ENCODE assay signal across 1 mouse cellular context in genomic region chr4:122933051-122933591, GRCm38 (mm10).
TF ChIP-seq lines count a peak whose summit lies in the region.

No protein-coding gene starts in this region.

TF ChIP-seq in CH12.LX, 34 proteins besides CTCF, POLR2A, EP300 and RAD21 (continued from another document):
- TF ChIP-seq TCF12 (IDR thresholded peaks at IDR 0.05; ENCODE audit: low read depth, low read length) (peak; percentile 76), MAX (IDR thresholded peaks at IDR 0.05; ENCODE audit: low read length) (peak; percentile 51; the same call in 1 of the 2 replicates), UBTF (IDR thresholded peaks at IDR 0.05; ENCODE audit: low read depth, low read length) (no peak), JUND (conservative IDR thresholded peaks at IDR 0.05; ENCODE audit: low read depth, low read length) (0 out of 2 replicates have a peak, but pooled peaks have one; percentile 59), GABPA (IDR thresholded peaks at IDR 0.05; ENCODE audit: insufficient replicate concordance, low read depth, low read length) (no peak), CHD2 (IDR thresholded peaks at IDR 0.05; ENCODE audit: low read length) (no peak), JUN (IDR thresholded peaks at IDR 0.05; ENCODE audit: insufficient read depth, low read depth, low read length) (peak; percentile 51; the same call in 1 of the 2 replicates), MAZ (IDR thresholded peaks at IDR 0.05; ENCODE audit: low read depth, low read length) (peak; percentile 65; the same call in 1 of the 2 replicates), PAX5 (IDR thresholded peaks at IDR 0.05; ENCODE audit: low read length) (no peak), ZMIZ1 (IDR thresholded peaks at IDR 0.05; ENCODE audit: low read depth, low read length) (no peak; the same call in 1 of the 2 replicates), ZNF384 (IDR thresholded peaks at IDR 0.05; ENCODE audit: low read depth, low read length) (no peak), POLR2AphosphoS2 (IDR thresholded peaks at IDR 0.05; ENCODE audit: low read depth, low read length) (peak; percentile 78; the same call in 1 of the 2 replicates), RCOR1 (conservative IDR thresholded peaks at IDR 0.05; ENCODE audit: low read depth, low read length) (peak; percentile 84), CHD1 (IDR thresholded peaks at IDR 0.05; ENCODE audit: low read depth, low read length) (peak; percentile 91), IRF4 (IDR thresholded peaks at IDR 0.05; ENCODE audit: low read depth, low read length) (peak; percentile 82)
